Mouse (Mus musculus) gastrocnemius, adult 18-20 months (tissue): Measurements from ENCODE around the gene Mvb12b. TPM values are rescaled to one million over a fixed set of nuclear protein-coding genes. Genes with fewer than 3 reads are reported as not detected.

Experiments
- DNase-seq: peaks from one replicate; pipeline ENCODE4 v3.0.0; 2021; ENCODE audit warnings: low spot score
- total RNA-seq, 2 experiments: library from RNA; stranded (reverse); gene quantifications; 2 replicates each; pipeline ENCODE4 v1.2.3; 2021

Gene Mvb12b
- total RNA-seq, 2 experiments from 2014 or later, result 27.5 to 27.9 TPM

GRCm38 (mm10) chr2:33853011-33853976 is 34.5 kb downstream of the Mvb12b start:
- DNase-seq, result no peak

GRCm38 (mm10) chr2:33847196-33847834 is 40.4 kb downstream of the Mvb12b start:
- DNase-seq, result no peak

- no peak for DNase-seq
Observed at GRCm38 (mm10) chr2:33846635-33847034, 41.1 kb downstream of the Mvb12b start.

- DNase-seq, result no peak
Observed at GRCm38 (mm10) chr2:33843642-33844041, 44.1 kb downstream of the Mvb12b start.

GRCm38 (mm10) chr2:33842983-33843577 is 44.7 kb downstream of the Mvb12b start:
- DNase-seq, result no peak

- DNase-seq, result no peak
Observed at GRCm38 (mm10) chr2:33841980-33842379, 45.8 kb downstream of the Mvb12b start.

GRCm38 (mm10) chr2:33840483-33840882 is 47.3 kb downstream of the Mvb12b start:
- DNase-seq, result no peak

GRCm38 (mm10) chr2:33839252-33839651 is 48.5 kb downstream of the Mvb12b start:
- no peak for DNase-seq

- DNase-seq, result no peak
Observed at GRCm38 (mm10) chr2:33837297-33837696, 50.4 kb downstream of the Mvb12b start.

- no peak for DNase-seq
Observed at GRCm38 (mm10) chr2:33836660-33837213, 51.0 kb downstream of the Mvb12b start.

- no peak for DNase-seq
Observed at GRCm38 (mm10) chr2:33835038-33835437, 52.7 kb downstream of the Mvb12b start.

GRCm38 (mm10) chr2:33833902-33834301 is 53.8 kb downstream of the Mvb12b start:
- DNase-seq, result no peak

GRCm38 (mm10) chr2:33829870-33830269 is 57.9 kb downstream of the Mvb12b start:
- DNase-seq, result no peak

- no peak for DNase-seq
Observed at GRCm38 (mm10) chr2:33826777-33827176, 61.0 kb downstream of the Mvb12b start.

- no peak for DNase-seq
Observed at GRCm38 (mm10) chr2:33824935-33825514, 62.7 kb downstream of the Mvb12b start.

- peak; percentile 83 for DNase-seq
Observed at GRCm38 (mm10) chr2:33821677-33822607, 65.8 kb downstream of the Mvb12b start.

- DNase-seq, result no peak
Observed at GRCm38 (mm10) chr2:33820450-33820849, 67.3 kb downstream of the Mvb12b start.

GRCm38 (mm10) chr2:33820037-33820436 is 67.7 kb downstream of the Mvb12b start:
- DNase-seq, result no peak

- no peak for DNase-seq
Observed at GRCm38 (mm10) chr2:33818385-33818784, 69.4 kb downstream of the Mvb12b start.

- no peak for DNase-seq
Observed at GRCm38 (mm10) chr2:33817663-33818346, 69.9 kb downstream of the Mvb12b start.
